Mouse (Mus musculus) lung, embryonic 16.5 days (tissue): ENCODE results near the gene Chic2. TPM values are rescaled to one million over a fixed set of nuclear protein-coding genes. Genes with fewer than 3 reads are reported as not detected.

Source experiments
- ATAC-seq: fragments of 200-750 bp; cut with Nextera tagmentation; 2 replicates; pipeline ENCODE4 v1.8.0; 2017; ENCODE audit warnings: low read depth, mild to moderate bottlenecking, moderate library complexity
- H3K27ac ChIP-seq: fragments of 300-500 bp; sonication (generic); 2 replicates; pipeline ENCODE4 v1.5.1; 2014; ENCODE audit warnings: mild to moderate bottlenecking, control low read depth, low read length
- H3K27me3 ChIP-seq: fragments of 300-500 bp; sonication (generic); 2 replicates; pipeline ENCODE4 v1.6.1; 2014; ENCODE audit warnings: low read depth, low read length, mixed read lengths; ENCODE audit not compliant: control insufficient read depth, insufficient read depth
- H3K36me3 ChIP-seq: fragments of 300-500 bp; sonication (generic); 2 replicates; pipeline ENCODE4 v1.6.1; 2014; ENCODE audit warnings: low read length; ENCODE audit not compliant: control insufficient read depth, insufficient read depth
- H3K4me1 ChIP-seq: fragments of 300-500 bp; sonication (generic); replicated peaks from 2 replicates; pipeline ENCODE4 v1.6.1; 2014; ENCODE audit warnings: low read length, mixed read lengths; ENCODE audit not compliant: control insufficient read depth, insufficient read depth
- H3K4me2 ChIP-seq: fragments of 300-500 bp; sonication (generic); 2 replicates; pipeline ENCODE4 v1.6.1; 2014; ENCODE audit warnings: low read depth, low read length, control low read depth
- H3K4me3 ChIP-seq: fragments of 300-500 bp; sonication (generic); 2 replicates; pipeline ENCODE4 v1.5.1; 2014; ENCODE audit warnings: mild to moderate bottlenecking, low read length, control low read depth
- H3K9ac ChIP-seq: fragments of 300-500 bp; sonication (generic); 2 replicates; pipeline ENCODE4 v1.6.1; 2014; ENCODE audit warnings: low read length, control low read depth
- H3K9me3 ChIP-seq: fragments of 300-500 bp; sonication (generic); 2 replicates; pipeline ENCODE4 v1.6.1; 2016; ENCODE audit warnings: low read length; ENCODE audit not compliant: control insufficient read depth
- WGBS: fragments of 180-500 bp; shearing (Covaris S2); extraction: QIAGEN DNeasy Blood & Tissue Kit; methylation state at CpG from one replicate; pipeline ENCODE4 v1.1.7; 2014; 5-methylcytosine and 5-hydroxymethylcytosine counted together
- polyA plus RNA-seq: library from polyadenylated mRNA; unstranded; fragments of >200 nt; fragmentation: Nextera tagmentation; extraction: Ambion mirVana; gene quantifications from 2 replicates; pipeline ENCODE4 v1.2.1, GENCODE M21; 2015

Gene Chic2
- polyA plus RNA-seq, 1 experiment from 2014 or later = 24.9 TPM

GRCm38 (mm10) chr5:75070656-75071375 is 26.2 kb upstream of the Chic2 start:
- Histone ChIP-seq H3K27me3 (peaks cover 89% of the 10 kb centered on the region), H3K4me2 (no peak overlapping the region), H3K36me3 (no peaks in the 10 kb centered on the region), H3K9ac (no peak overlapping the region), H3K4me3 (no peak overlapping the region), H3K4me1 (peaks cover 6% of the 10 kb centered on the region), H3K27ac (no peak overlapping the region), H3K9me3 (no peaks in the 10 kb centered on the region)
- ATAC-seq = no peak
- WGBS = 3% methylated on average over 23 of the region's 23 CpGs

- Histone ChIP-seq H3K9me3 (0 out of 2 replicates have a peak, but pooled peaks cover 2% of the 10 kb centered on the region), H3K9ac (no peak overlapping the region), H3K4me2 (no peak overlapping the region), H3K27ac (no peak overlapping the region), H3K4me1 (0 out of 2 replicates have a peak, but pooled peaks cover 4% of the 10 kb centered on the region), H3K4me3 (no peak overlapping the region), H3K27me3 (peaks cover 83% of the 10 kb centered on the region), H3K36me3 (no peaks in the 10 kb centered on the region)
- 6% methylated on average over 11 of the region's 13 CpGs for WGBS
- no peak for ATAC-seq
Observed at GRCm38 (mm10) chr5:75070132-75070531, 25.6 kb upstream of the Chic2 start.

DNA sequence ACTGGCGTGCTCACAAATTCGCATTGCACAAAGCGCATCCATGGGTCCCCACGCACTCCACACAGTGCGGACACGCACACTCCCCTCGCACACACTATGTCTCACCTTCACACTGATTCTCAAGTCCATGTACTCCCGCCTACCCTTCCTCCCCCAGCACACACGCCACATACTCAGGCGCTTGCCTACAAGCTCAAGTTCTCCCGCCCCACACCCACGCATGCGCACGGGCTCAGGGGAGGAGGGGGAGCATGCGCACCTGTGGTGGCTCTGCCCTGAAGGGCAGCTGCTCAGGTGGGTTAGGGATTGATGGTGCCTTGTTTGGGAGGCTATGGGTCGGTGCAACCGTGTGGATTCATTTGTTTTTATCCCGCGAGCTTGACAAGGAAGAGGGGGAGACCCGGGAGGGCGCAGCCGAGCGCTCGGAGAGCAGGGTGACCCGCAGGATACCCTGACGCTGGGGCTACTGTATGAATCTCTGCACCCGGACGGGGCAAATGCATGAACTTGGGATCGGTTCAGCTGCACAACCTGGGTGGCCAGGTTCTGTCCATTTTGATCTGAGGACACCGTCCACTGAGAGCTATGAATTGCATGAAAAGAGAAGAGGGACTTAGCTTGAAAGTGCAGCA is 22.7 kb upstream of the Chic2 start:
- Histone ChIP-seq H3K27ac (no peak overlapping the region), H3K4me1 (0 out of 2 replicates have a peak, but pooled peaks cover 4% of the 10 kb centered on the region), H3K4me2 (peak overlapping the region; percentile 69), H3K9ac (peak overlapping the region; percentile 12), H3K9me3 (0 out of 2 replicates have a peak, but pooled peaks cover 2% of the 10 kb centered on the region), H3K36me3 (no peaks in the 10 kb centered on the region), H3K4me3 (peak overlapping the region; percentile 43), H3K27me3 (peaks cover 54% of the 10 kb centered on the region)
- WGBS = 1% methylated on average over 30 of the region's 30 CpGs
- ATAC-seq = peak; percentile 65

DNA sequence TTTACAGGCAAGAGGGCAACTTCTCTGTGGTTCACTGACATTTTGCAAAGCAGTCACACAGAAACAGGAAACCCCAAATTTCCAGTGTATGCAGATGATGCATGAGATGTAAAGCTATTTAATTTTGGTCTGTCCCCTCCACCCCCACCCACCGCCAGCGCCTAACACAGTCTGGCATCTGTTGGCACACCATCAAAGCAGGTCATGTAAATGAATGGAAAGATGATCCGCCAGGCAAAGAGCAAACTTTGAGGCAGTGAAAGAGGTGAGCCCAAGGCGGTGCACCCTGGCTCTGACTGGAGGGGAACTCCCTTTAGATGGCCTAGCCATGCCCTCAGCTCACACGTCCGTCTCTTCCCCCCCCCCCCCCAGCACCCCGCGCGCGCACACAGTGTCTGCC is 22.1 kb upstream of the Chic2 start:
- Histone ChIP-seq H3K9me3 (0 out of 2 replicates have a peak, but pooled peaks cover 2% of the 10 kb centered on the region), H3K36me3 (no peaks in the 10 kb centered on the region), H3K27ac (no peak overlapping the region), H3K4me2 (peak overlapping the region; percentile 69), H3K9ac (peak overlapping the region; percentile 12), H3K4me3 (peak overlapping the region; percentile 43), H3K4me1 (0 out of 2 replicates have a peak, but pooled peaks cover 4% of the 10 kb centered on the region), H3K27me3 (peaks cover 49% of the 10 kb centered on the region)
- 10% methylated on average over 5 of the region's 10 CpGs for WGBS
- peak; percentile 60; the same call in 1 of the 2 replicates for ATAC-seq

GRCm38 (mm10) chr5:75063177-75063576 is 18.6 kb upstream of the Chic2 start:
- H3K27me3 ChIP-seq = peaks cover 16% of the 10 kb centered on the region
- 0 out of 2 replicates have a peak, but pooled peaks cover 4% of the 10 kb centered on the region for H3K4me1 ChIP-seq
- H3K4me2 ChIP-seq = no peak overlapping the region
- no peak overlapping the region for H3K9ac ChIP-seq
- H3K4me3 ChIP-seq = no peak overlapping the region
- H3K27ac ChIP-seq = no peak overlapping the region
- H3K9me3 ChIP-seq = 0 out of 2 replicates have a peak, but pooled peaks cover 2% of the 10 kb centered on the region
- H3K36me3 ChIP-seq = no peaks in the 10 kb centered on the region
- WGBS = 43% methylated on average over 4 of the region's 4 CpGs
- ATAC-seq = no peak

GRCm38 (mm10) chr5:75051109-75051508 is 6.5 kb upstream of the Chic2 start:
- no peak for ATAC-seq
- 68% methylated on average over 4 of the region's 4 CpGs for WGBS
- no peak overlapping the region for H3K27ac ChIP-seq
- H3K9me3 ChIP-seq = no peaks in the 10 kb centered on the region
- no peaks in the 10 kb centered on the region for H3K4me1 ChIP-seq
- no peak overlapping the region for H3K4me2 ChIP-seq
- H3K27me3 ChIP-seq = no peaks in the 10 kb centered on the region
- no peak overlapping the region for H3K4me3 ChIP-seq
- H3K9ac ChIP-seq = no peak overlapping the region
- no peaks in the 10 kb centered on the region for H3K36me3 ChIP-seq

DNA sequence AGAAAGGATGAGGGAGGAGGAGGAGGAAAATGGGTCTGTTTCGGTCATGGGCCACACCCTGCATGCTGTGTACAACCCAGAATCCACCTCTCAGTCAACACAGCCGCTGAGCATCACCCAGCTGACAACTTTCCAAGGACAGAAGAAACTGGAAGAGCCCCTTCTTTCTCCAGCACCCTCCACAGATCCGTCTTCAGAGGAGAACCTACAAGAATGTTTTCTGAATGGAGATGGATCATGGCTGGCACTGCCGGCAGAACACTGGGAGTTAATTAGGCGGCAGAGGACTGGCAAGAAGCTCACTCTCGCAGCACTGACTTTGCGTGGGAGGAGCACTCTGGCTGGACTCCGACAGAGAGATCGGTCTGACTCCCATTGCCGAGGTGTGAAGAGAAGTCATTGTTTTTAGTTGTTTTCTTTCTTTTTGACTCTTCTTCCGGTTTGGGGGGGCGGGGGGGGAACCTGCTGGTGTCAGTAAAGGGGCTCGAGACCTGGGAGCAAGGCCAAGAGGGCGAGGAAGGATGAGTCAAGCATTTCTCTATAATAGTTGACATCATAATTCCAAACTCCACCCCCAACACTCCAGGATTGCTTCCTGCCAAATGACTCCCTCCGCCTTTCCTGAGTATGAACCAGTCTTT is 2.2 kb upstream of the Chic2 start:
- Histone ChIP-seq H3K36me3 (no peaks in the 10 kb centered on the region), H3K9ac (no peak overlapping the region), H3K4me3 (0 out of 2 replicates have a peak overlapping the region, but pooled peaks have one; percentile 8), H3K4me2 (peak overlapping the region; percentile 42), H3K27me3 (no peaks in the 10 kb centered on the region), H3K4me1 (peaks cover 12% of the 10 kb centered on the region), H3K27ac (no peak overlapping the region), H3K9me3 (no peaks in the 10 kb centered on the region)
- no peak for ATAC-seq
- 26% methylated on average over 15 of the region's 15 CpGs for WGBS

- Histone ChIP-seq H3K27ac (no peak overlapping the region), H3K9me3 (no peaks in the 10 kb centered on the region), H3K27me3 (no peaks in the 10 kb centered on the region), H3K4me2 (no peak overlapping the region), H3K9ac (no peak overlapping the region), H3K36me3 (peaks cover 3% of the 10 kb centered on the region; the same call in 1 of the 2 replicates), H3K4me3 (no peak overlapping the region), H3K4me1 (peaks cover 12% of the 10 kb centered on the region)
- WGBS = 78% methylated on average over 7 of the region's 7 CpGs
- no peak for ATAC-seq
Observed at GRCm38 (mm10) chr5:75045371-75045770, 797 bp upstream of the Chic2 start.
